Mouse (Mus musculus): Measurements from ENCODE around the gene Etnk1. TPM values are rescaled to one million over a fixed set of nuclear protein-coding genes. Genes with fewer than 3 reads are reported as not detected.

The Etnk1 gene
- polyA plus RNA-seq, 1 experiment from 2014 or later: 40.4 TPM

DNA sequence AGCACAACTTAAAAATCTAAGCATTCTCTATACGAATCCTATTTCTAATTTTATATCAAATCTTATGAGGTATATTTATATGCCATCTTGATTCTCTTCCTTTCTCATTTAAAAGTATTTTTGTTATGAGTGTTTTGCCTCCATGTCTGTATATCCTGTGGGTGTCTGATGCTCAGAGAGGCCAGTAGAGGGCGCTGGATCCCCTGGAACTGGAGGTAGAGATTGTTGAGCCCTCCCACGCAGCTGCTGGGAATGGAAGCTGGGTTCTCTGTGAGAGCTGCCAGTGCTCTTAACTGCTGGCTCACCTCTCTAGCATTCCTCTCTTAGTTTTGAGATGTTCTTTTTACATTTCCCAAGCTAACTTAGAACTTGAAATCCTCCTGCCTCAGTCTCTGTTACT lies 112.2 kb downstream of the Etnk1 start:
- no peak overlapping the region for H3K4me2 ChIP-seq (ENCODE audit: low read length)
- no peak overlapping the region for H3K27ac ChIP-seq (ENCODE audit: low read length)
- 68% methylated on average over 3 of the region's 3 CpGs for WGBS
- H3K27me3 ChIP-seq (replicated peaks; ENCODE audit: control insufficient read depth, insufficient read depth, low read length): no peaks in the 10 kb centered on the region
- H3K4me3 ChIP-seq (replicated peaks; ENCODE audit: low read length): no peak overlapping the region
- no peaks in the 10 kb centered on the region for H3K36me3 ChIP-seq (ENCODE audit: control insufficient read depth, insufficient read depth)
- no peak overlapping the region for H3K9ac ChIP-seq (replicated peaks; ENCODE audit: low read depth, low read length)
- ATAC-seq: no peak
- no peaks in the 10 kb centered on the region for H3K4me1 ChIP-seq (replicated peaks; ENCODE audit: control insufficient read depth, insufficient read depth, low read length)
- no peaks in the 10 kb centered on the region for H3K9me3 ChIP-seq (ENCODE audit: control insufficient read depth, low read length)

Other genes starting within 250 kb of the Etnk1 start
- gene St8sia1, start 202.8 kb upstream of the Etnk1 start, polyA plus RNA-seq (2015; fragmentation: Nextera tagmentation; extraction: Ambion mirVana): 6.4 and 6.7 TPM in 2 replicates
- gene C2cd5, start 67.1 kb upstream of the Etnk1 start, polyA plus RNA-seq (2015; fragmentation: Nextera tagmentation; extraction: Ambion mirVana): 43.3 and 53.4 TPM in 2 replicates

Measured in forebrain, embryonic 16.5 days (tissue).